Mouse (Mus musculus) CD8-positive naive resting alpha-beta T cell, adult 2 months (primary cell): Measurements from ENCODE around the gene Dstn.

Experiments used
- DNase-seq, 2 experiments: peaks; one replicate each; pipeline ENCODE4 v3.0.0; 2022; ENCODE audit warnings: low read depth in 2 of 2, low spot score in 2 of 2

The Dstn gene

GRCm38 (mm10) chr2:143915600-143916135 lies 548 bp downstream of the Dstn start:
- DNase-seq: no peak

- no peak for DNase-seq
Observed at GRCm38 (mm10) chr2:143916229-143916628, 1.1 kb downstream of the Dstn start.

DNA sequence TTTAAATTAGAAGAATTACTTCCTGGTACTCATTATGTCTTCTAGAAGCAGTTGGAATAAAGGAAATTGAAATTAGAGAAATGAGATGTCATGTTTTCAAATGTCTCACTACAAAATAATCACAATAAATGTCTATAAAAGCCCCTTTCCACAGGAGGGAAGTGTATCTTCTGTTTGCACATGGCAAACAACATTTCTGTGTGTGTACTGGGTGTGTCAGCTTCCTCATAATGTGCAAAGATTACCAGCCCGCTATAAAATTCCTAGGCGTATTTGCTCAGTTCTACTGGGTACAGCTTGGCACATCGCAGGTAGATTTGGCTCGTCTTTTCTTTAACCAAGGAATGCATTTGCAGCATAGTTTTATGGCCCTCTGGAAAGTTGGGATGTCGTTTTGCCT lies 2.5 kb downstream of the Dstn start:
- no peak for DNase-seq

- no peak for DNase-seq
Observed at GRCm38 (mm10) chr2:143918831-143919502, 3.8 kb downstream of the Dstn start.

GRCm38 (mm10) chr2:143924085-143924484 lies 9.0 kb downstream of the Dstn start:
- no peak for DNase-seq

DNA sequence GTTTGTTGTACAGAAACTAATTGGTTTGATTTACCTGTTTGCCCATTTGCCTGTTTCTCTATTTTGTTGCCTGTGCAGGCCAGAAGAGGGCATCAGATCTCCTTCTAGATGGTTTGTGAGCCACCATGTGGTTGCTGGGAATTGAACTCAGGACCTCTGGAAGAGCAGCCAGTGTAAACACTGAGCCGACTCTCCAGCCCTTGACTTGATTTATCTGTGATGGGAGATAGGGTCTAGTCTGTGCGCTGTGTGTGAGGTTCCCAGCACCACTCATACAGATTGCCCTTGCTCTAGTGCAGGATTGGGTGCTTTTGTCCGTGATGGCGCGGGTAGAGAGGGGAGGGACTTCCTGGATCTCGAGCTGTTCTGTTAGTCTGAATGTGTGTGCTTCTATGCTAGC lies 10.7 kb downstream of the Dstn start:
- DNase-seq: no peak

GRCm38 (mm10) chr2:143929607-143930311 lies 14.6 kb downstream of the Dstn start:
- no peak for DNase-seq

- no peak for DNase-seq
Observed at GRCm38 (mm10) chr2:143932340-143932873, 17.3 kb downstream of the Dstn start.

DNA sequence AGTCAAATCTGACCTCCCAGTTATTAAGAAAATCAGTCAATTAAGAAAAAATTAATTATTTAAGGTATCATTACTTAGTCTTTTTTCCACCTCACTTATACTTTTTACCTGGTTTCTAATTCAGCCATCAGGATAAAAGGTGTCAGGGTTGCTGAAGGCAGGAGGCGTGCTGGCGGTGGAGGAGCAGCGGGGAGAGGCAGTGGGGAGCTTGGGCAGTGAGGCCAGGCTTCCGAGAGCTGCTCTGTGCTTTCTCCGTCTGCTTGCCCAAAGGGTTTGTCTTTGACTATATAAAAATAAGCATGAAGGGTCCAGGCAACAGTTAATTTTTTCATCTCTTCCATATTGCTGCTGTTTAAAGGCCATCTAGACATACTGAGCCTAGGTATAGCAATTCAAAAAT lies 18.4 kb downstream of the Dstn start:
- no peak for DNase-seq

- no peak for DNase-seq
Observed at GRCm38 (mm10) chr2:143934439-143934838, 19.3 kb downstream of the Dstn start.

GRCm38 (mm10) chr2:143937861-143938260 lies 22.7 kb downstream of the Dstn start:
- no peak for DNase-seq

GRCm38 (mm10) chr2:143940406-143940805 lies 25.3 kb downstream of the Dstn start:
- DNase-seq: no peak

GRCm38 (mm10) chr2:143944796-143945195 lies 29.7 kb downstream of the Dstn start:
- no peak for DNase-seq

DNA sequence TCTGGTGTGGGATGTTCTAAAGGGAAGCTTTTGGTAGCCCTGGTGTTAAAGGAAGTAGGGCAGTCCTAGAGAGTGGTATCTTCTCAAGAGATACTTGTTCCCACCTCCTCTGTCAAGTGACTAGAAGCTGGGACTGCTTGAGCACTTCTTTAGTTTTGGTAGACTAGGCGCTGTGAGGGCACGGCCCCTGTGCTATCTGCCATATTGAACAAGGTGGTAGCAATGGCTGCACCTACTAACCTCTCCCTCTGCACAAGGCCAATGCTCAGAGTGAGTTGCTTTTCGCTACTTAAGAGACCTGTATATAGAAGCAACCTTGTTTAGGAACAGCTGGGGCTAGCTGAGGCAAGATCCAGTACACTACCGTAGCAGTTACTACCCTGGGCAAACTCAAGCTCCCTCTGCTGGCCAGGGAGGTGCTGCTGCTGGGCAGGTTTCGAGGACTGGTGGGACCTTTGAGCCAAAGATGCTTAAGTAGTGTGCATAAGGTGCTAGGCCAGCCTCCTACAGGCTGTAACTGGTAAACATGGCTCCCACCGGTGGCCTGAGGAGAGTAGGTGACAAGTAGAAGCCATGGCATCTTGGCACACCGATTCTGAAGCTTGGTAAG lies 30.5 kb downstream of the Dstn start:
- DNase-seq: peak; percentile 11 to 14

DNA sequence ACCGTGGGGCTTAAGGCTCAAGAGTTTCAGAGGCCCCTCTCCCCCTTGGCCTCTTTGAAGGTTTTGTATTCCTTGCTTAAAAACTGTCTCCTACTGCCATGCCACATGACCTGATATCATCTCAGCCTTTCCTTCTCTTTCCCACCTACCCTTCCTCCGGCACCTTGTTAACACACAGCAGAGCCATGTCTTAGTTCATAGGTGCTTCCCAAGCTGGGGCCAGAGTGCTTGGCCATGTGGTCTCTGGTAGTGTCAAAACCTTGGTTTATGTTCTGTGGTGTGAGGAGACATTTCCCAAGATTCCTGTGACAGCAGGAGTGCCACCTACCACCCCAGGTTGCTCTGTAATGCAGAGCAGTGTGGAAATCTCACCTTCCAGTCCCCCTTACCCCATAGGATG lies 31.3 kb downstream of the Dstn start:
- no peak for DNase-seq

DNA sequence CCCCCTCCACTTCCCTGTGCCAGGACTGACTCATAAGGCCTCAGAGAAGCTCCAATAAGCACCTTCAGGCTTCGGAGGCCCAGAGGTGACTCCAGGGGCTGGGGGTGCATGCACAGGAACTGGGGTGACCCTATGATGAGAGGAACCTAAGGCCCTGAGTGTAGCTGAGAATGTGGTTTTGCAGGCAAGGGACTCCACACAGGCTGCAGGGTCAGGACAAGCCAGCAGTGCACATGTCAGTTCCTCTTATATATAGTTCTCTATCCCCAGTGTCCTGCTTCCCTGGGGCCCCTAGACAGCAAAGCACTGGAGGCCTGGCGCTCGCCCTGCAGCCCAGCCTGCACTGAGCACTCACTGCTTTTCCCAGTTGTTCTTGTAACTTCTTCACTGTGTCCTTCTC lies 32.9 kb downstream of the Dstn start:
- no peak for DNase-seq

DNA sequence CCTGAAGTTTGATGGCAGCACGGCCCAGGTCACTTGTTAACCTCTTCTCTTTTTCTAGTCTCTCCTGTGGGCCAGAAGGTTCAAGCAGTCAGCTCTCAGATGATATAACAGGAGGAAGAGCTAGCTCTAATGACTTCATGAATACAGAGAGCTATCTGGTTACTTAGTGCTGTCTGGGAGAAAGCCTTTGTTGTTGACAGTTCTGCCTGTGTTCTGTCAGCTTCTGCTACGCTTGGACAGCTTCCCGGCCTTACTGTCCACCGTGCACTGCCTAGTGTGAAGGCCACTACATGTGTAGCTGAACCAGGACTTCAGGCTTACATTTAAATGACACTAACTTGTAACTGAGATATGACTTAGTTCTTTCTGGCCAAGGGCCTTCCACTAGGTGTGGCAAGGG lies 33.3 kb downstream of the Dstn start:
- no peak for DNase-seq

DNA sequence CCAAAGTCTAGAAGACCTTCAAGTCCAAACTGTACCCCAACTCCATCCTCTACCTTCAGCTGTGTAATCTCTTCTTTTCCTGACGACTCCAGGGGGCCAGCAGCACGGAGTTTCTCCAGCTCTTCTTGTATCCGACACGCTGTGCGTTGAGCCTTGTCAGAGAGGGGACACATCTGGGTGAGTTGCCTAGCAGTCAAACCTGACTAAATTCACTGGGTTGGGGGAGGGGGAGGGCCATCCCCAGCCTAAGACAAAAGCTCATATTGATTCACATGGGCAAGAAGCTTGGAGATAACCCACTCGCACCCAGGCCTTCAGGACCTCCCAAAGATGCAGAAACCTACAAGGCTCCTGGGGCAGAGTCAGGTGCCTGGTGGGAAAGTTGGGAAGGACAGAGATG lies 34.1 kb downstream of the Dstn start:
- no peak for DNase-seq

DNA sequence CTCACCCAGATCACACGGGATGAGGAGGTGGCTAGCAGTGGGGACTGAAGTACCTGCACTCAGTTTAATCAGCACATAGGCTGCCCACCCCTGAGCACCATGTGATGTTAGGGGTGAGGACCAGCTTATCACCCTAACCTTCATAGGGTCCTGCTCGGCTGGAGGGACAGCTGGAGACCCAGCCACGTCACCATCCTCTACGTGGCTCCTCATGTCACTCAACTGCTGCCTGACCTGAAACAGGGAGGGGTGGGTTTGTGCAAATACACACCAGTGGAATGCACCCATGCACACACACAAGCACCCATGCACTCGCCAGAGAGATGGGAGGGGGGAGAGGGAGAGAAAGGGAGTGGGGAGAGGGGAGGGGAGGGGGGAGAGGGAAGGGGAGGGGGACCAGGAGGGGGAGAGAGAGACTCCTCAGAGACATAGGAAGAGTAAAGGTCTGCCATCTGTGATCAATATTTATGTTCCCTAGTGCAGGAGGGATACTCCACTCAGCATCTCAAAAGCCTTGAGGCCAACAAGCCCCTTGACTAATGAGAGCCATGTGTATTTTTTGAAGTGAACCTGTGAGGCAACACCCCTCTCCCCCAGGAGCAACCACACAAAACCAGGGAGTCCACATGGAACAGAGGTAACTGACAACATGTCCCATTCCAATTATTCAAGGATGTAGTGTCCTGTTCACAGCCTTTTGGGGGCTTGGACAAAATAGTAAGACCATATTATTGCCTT lies 35.3 kb downstream of the Dstn start:
- DNase-seq: no peak

- no peak for DNase-seq
Observed at GRCm38 (mm10) chr2:143951028-143951420, 35.9 kb downstream of the Dstn start.
